Mouse (Mus musculus): ENCODE measurements around the gene Magea3.
"Not testable (repeated sequence)": the region's sequence is repeated elsewhere in the genome, so short reads cannot be mapped to it uniquely, and the experiment has no call there.

Magea3 gene

GRCm38 (mm10) chrX:154949405-154949804 lies at the start of gene Magea3:
Gene Magea3 (minus strand): TSS chrX:154949505.
- not testable (repeated sequence) for DNase-seq (ENCODE audit: low read depth, low spot score)

DNA sequence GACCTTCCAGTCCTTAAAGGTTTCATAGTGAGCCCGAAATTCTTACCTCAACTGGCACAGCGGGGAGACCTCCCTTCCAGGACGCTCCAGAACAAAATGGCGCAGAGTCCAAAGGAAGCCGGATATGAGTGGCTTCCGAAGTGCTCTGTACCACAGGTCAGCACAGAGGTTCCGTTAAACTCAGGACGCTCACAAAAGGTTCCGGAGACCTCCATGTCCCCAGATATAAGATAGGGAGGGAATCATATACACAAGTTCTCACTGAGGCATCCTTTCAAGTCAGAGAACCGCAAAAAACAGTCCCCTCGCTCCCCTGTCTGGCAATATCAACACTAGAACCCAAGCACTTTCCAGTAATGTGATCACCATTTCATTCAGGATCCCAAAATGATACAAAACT lies 46.4 kb upstream of the Magea3 start, which contains the start of gene Magea8:
TSS of gene Magea8 (minus strand) at position 101 of the 400 bp plus-strand sequence.
- not testable (repeated sequence) for DNase-seq (ENCODE audit: low read depth, low spot score)

GRCm38 (mm10) chrX:154935887-154936286 lies 13.4 kb downstream of the Magea3 start, which contains the start of gene Magea6:
Gene Magea6 (minus strand): TSS chrX:154935987.
- not testable (repeated sequence) for DNase-seq (ENCODE audit: low read depth, low spot score)

Measured in brain, adult 2 months (tissue).